Mouse (Mus musculus): ENCODE data around the gene Syt12.

GRCm38 (mm10) chr19:4494707-4495106 is 17.5 kb upstream of the Syt12 start:
- TF ChIP-seq CTCF (IDR thresholded peaks at IDR 0.05; ENCODE audit: low read depth) (no peak), EP300 (IDR thresholded peaks at IDR 0.05; ENCODE audit: low read depth) (no peak)

All from liver, postnatal 0 days (tissue).